Mouse (Mus musculus) liver, embryonic 12.5 days (tissue): ENCODE measurements around the gene 9130023H24Rik. TPM values are rescaled to one million over a fixed set of nuclear protein-coding genes. Genes with fewer than 3 reads are reported as not detected.

Experiments
- ATAC-seq: fragments of 200-750 bp; cut with Nextera tagmentation; 2 replicates; pipeline ENCODE4 v1.8.0; 2017; ENCODE audit warnings: moderate number of reproducible peaks, mild to moderate bottlenecking, moderate library complexity
- H3K27ac ChIP-seq: fragments of 300-500 bp; sonication (generic); 2 replicates; pipeline ENCODE4 v1.5.1; 2016; ENCODE audit warnings: mild to moderate bottlenecking
- H3K27me3 ChIP-seq: fragments of 300-500 bp; sonication (generic); replicated peaks from 2 replicates; pipeline ENCODE4 v1.6.1; 2016; ENCODE audit warnings: mild to moderate bottlenecking, moderate library complexity
- H3K36me3 ChIP-seq: fragments of 300-500 bp; sonication (generic); 2 replicates; pipeline ENCODE4 v1.6.1; 2016; ENCODE audit warnings: mild to moderate bottlenecking, moderate library complexity
- H3K4me1 ChIP-seq: fragments of 300-500 bp; sonication (generic); 2 replicates; pipeline ENCODE4 v1.6.1; 2016
- H3K4me2 ChIP-seq: fragments of 300-500 bp; sonication (generic); 2 replicates; pipeline ENCODE4 v1.6.1; 2016; ENCODE audit warnings: mild to moderate bottlenecking, moderate library complexity
- H3K4me3 ChIP-seq: fragments of 300-500 bp; sonication (generic); 2 replicates; pipeline ENCODE4 v1.5.1; 2016; ENCODE audit warnings: mild to moderate bottlenecking, moderate library complexity
- H3K9ac ChIP-seq: fragments of 300-500 bp; sonication (generic); 2 replicates; pipeline ENCODE4 v1.6.1; 2016; ENCODE audit warnings: mild to moderate bottlenecking, moderate library complexity
- H3K9me3 ChIP-seq: fragments of 300-500 bp; sonication (generic); replicated peaks from 2 replicates; pipeline ENCODE4 v1.6.1; 2016; ENCODE audit warnings: mild to moderate bottlenecking, moderate library complexity
- WGBS: fragments of 180-500 bp; shearing (Covaris S2); methylation state at CpG from one replicate; pipeline ENCODE4 v1.1.7; 2016; ENCODE audit not compliant: insufficient replicate concordance; 5-methylcytosine and 5-hydroxymethylcytosine counted together
- polyA plus RNA-seq: library from polyadenylated mRNA; unstranded; fragments of >200 nt; fragmentation: Nextera tagmentation; extraction: Ambion mirVana; gene quantifications from 2 replicates; pipeline ENCODE4 v1.2.1, GENCODE M21; 2016

Gene 9130023H24Rik
- polyA plus RNA-seq, 1 experiment from 2014 or later, result 3.1 TPM

DNA sequence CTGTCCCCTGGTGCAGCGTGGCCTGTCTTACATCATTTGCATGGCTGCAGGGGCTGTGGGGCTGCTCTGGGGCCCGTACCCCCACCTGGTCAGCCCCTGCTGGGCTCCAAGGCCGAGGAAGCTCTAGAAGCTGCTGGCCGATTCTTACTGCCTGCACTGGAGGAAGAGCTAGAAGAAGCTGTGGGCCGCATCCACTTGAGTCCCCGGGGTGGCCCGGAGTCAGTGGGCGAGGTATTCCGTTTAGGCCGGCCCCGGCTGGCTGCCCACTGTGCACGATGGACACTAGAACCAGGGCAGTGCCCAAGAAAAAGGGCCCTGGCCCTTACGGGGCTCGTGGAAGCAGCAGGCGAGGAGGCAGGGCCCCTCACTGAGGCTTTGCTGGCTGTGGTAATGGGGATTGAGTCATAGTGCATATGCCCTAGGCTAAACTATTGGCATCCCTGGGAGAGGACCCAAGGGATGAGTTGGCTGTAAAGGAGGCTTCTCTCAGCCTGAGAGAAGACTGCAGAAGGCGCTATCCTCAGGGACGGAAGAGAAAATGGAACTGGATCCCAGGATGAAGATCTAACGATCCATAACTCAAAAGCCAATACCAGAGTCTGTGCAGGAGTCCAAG is 6.7 kb upstream of the 9130023H24Rik start:
- 85% methylated on average over 18 of the region's 18 CpGs for WGBS
- no peak overlapping the region for H3K4me3 ChIP-seq
- H3K27ac ChIP-seq, result no peak overlapping the region
- peaks cover 53% of the 10 kb centered on the region for H3K36me3 ChIP-seq
- ATAC-seq, result no peak
- H3K4me2 ChIP-seq, result no peak overlapping the region
- no peaks in the 10 kb centered on the region for H3K9me3 ChIP-seq
- peaks cover 33% of the 10 kb centered on the region for H3K4me1 ChIP-seq
- H3K9ac ChIP-seq, result no peak overlapping the region
- peaks cover 18% of the 10 kb centered on the region; the same call in 1 of the 2 replicates for H3K27me3 ChIP-seq

DNA sequence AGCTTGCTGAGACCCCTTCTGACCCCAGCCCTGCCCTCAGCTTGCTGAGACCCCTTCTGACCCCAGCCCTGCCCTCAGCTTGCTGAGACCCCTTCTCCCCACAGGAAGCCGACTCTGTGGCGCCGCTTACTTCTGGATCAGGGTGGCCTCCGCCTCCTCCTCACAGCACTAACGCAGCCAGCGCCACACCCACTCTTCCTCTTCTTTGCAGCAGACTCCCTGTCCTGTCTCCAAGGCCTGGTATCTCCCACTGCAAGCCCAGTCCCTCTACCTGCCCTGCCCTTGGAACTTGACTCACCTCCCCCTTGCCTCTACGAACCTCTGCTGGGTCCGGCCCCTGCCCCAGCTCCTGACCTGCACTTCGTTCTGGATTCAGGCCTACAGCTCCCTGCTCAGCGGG is 6.1 kb upstream of the 9130023H24Rik start:
- Histone ChIP-seq H3K9me3 (no peaks in the 10 kb centered on the region), H3K27ac (no peak overlapping the region), H3K9ac (no peak overlapping the region), H3K4me3 (no peak overlapping the region), H3K4me2 (no peak overlapping the region), H3K4me1 (peaks cover 39% of the 10 kb centered on the region), H3K36me3 (peaks cover 54% of the 10 kb centered on the region), H3K27me3 (peaks cover 15% of the 10 kb centered on the region; the same call in 1 of the 2 replicates)
- no peak for ATAC-seq
- 80% methylated on average over 10 of the region's 10 CpGs for WGBS

DNA sequence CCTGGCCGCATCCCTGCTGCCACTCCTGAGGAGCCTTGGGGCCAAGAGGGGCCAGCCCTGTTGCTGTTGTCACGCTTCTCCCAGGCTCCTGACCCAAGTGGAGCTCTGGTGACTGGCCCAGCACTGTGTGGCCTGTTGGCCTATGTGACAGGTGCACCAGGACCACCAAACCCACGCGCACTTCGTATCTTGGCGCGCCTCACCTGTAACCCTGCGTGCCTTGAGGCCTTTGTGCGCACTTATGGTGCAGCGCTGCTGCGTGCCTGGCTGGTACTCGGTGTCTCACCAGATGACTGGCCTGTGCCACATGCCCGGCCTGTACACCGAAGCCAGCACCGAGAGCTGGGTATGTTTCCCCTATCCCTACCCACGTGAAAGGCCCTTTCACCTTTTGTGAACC is 4.5 kb upstream of the 9130023H24Rik start:
- H3K36me3 ChIP-seq, result peaks cover 54% of the 10 kb centered on the region
- no peak overlapping the region for H3K9ac ChIP-seq
- no peak overlapping the region for H3K4me3 ChIP-seq
- 89% methylated on average over 16 of the region's 16 CpGs for WGBS
- H3K27me3 ChIP-seq, result peaks cover 8% of the 10 kb centered on the region; the same call in 1 of the 2 replicates
- peaks cover 40% of the 10 kb centered on the region for H3K4me1 ChIP-seq
- ATAC-seq, result no peak
- no peak overlapping the region for H3K4me2 ChIP-seq
- H3K9me3 ChIP-seq, result no peaks in the 10 kb centered on the region
- no peak overlapping the region for H3K27ac ChIP-seq

DNA sequence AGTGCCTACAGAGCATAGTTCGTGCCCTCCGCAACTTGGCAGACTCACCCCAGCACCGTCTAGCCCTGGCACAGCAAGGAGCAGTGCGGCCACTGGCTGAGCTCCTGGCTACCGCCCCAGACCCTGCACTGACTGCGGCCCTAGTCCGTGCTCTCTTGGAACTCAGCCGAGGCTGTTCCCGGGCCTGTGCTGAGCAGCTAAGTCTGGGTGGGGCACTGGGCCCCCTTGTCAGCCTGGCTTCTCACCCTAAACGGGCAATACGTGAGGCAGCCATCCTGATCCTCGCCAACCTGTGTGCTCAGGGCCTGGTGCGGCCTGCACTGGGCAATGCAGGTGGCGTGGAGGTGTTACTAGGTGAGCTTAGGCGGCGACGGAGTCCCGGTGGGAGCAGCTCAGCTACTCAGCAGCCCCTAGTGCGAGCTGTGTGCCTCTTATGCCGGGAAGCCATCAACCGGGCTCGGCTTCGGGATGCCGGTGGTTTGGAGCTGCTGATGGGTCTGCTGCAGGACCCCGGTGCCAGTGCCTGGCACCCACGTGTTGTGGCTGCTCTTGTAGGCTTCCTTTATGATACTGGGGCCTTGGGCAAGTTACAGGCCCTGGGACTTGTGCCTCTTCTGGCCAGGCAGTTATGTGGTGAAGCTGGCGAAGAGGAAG is 2.4 kb upstream of the 9130023H24Rik start:
- Histone ChIP-seq H3K36me3 (peaks cover 61% of the 10 kb centered on the region), H3K27me3 (no peaks in the 10 kb centered on the region), H3K4me1 (peaks cover 33% of the 10 kb centered on the region), H3K4me3 (no peak overlapping the region), H3K9ac (peak overlapping the region; percentile 60; the same call in 1 of the 2 replicates), H3K9me3 (no peaks in the 10 kb centered on the region), H3K4me2 (no peak overlapping the region), H3K27ac (0 out of 2 replicates have a peak overlapping the region, but pooled peaks have one; percentile 1)
- WGBS, result 91% methylated on average over 27 of the region's 27 CpGs
- ATAC-seq, result no peak

DNA sequence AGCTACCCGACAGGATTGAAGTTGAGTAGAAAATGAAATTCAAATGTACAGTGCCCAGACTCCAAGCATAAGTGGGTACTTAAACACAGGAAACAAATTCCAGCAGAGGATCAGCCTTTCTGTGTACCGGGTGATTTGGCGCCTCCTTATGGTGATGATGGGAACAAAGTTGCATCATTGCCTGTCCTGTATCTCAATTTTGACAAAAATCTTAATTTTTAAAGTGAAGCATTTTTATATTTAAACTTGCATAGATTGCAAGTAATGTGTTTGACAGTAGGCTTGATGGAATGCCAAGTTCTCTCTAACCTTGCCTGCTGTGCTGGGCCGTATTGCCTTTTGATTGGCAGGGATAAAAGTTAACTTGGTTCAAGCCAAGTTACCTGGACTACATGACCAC is 1.2 kb upstream of the 9130023H24Rik start:
- peaks cover 48% of the 10 kb centered on the region for H3K36me3 ChIP-seq
- peak overlapping the region; percentile 87 for H3K4me2 ChIP-seq
- ATAC-seq, result no peak
- peak overlapping the region; percentile 60 for H3K9ac ChIP-seq
- peaks cover 33% of the 10 kb centered on the region for H3K4me1 ChIP-seq
- H3K27me3 ChIP-seq, result no peaks in the 10 kb centered on the region
- peak overlapping the region; percentile 99 for H3K27ac ChIP-seq
- H3K9me3 ChIP-seq, result no peaks in the 10 kb centered on the region
- WGBS, result 25% methylated on average over 4 of the region's 4 CpGs
- peak overlapping the region; percentile 81 for H3K4me3 ChIP-seq

- 0% methylated on average over 25 of the region's 25 CpGs for WGBS
- Histone ChIP-seq H3K27me3 (no peaks in the 10 kb centered on the region), H3K9ac (peak overlapping the region; percentile 88), H3K4me1 (peaks cover 33% of the 10 kb centered on the region), H3K4me2 (peak overlapping the region; percentile 87), H3K4me3 (peak overlapping the region; percentile 81), H3K27ac (peak overlapping the region; percentile 99), H3K36me3 (peaks cover 38% of the 10 kb centered on the region), H3K9me3 (no peaks in the 10 kb centered on the region)
- no peak for ATAC-seq
These were observed 271 bp downstream of the 9130023H24Rik start for GRCm38 (mm10) chr7:128237593-128237926.

GRCm38 (mm10) chr7:128236856-128237592 is 807 bp downstream of the 9130023H24Rik start, which contains the start of gene Armc5:
Armc5 (plus strand) TSS chr7:128237342.
- ATAC-seq, result peak; percentile 19
- Histone ChIP-seq H3K4me1 (peaks cover 33% of the 10 kb centered on the region), H3K36me3 (peaks cover 33% of the 10 kb centered on the region), H3K9me3 (no peaks in the 10 kb centered on the region), H3K4me3 (peak within 1 kb of the TSS; percentile 81), H3K4me2 (peak within 1 kb of the TSS; percentile 87), H3K9ac (peak within 1 kb of the TSS; percentile 88), H3K27ac (peak within 1 kb of the TSS; percentile 99), H3K27me3 (no peaks in the 10 kb centered on the region)
- 23% methylated on average over 37 of the region's 37 CpGs for WGBS

GRCm38 (mm10) chr7:128236426-128236825 is 1.4 kb downstream of the 9130023H24Rik start:
- ATAC-seq, result no peak
- peak overlapping the region; percentile 99 for H3K27ac ChIP-seq
- H3K36me3 ChIP-seq, result peaks cover 27% of the 10 kb centered on the region
- H3K9ac ChIP-seq, result peak overlapping the region; percentile 88; the same call in 1 of the 2 replicates
- H3K4me1 ChIP-seq, result peaks cover 33% of the 10 kb centered on the region
- peaks cover 5% of the 10 kb centered on the region; the same call in 1 of the 2 replicates for H3K27me3 ChIP-seq
- 88% methylated on average over 13 of the region's 13 CpGs for WGBS
- no peaks in the 10 kb centered on the region for H3K9me3 ChIP-seq
- peak overlapping the region; percentile 87 for H3K4me2 ChIP-seq
- peak overlapping the region; percentile 81 for H3K4me3 ChIP-seq

GRCm38 (mm10) chr7:128235481-128235880 is 2.4 kb downstream of the 9130023H24Rik start:
- H3K4me2 ChIP-seq, result no peak overlapping the region
- peaks cover 28% of the 10 kb centered on the region for H3K4me1 ChIP-seq
- 82% methylated on average over 1 of the region's 1 CpGs for WGBS
- peaks cover 9% of the 10 kb centered on the region; the same call in 1 of the 2 replicates for H3K27me3 ChIP-seq
- ATAC-seq, result no peak
- H3K9ac ChIP-seq, result no peak overlapping the region
- peaks cover 17% of the 10 kb centered on the region for H3K36me3 ChIP-seq
- no peak overlapping the region for H3K27ac ChIP-seq
- H3K4me3 ChIP-seq, result no peak overlapping the region
- H3K9me3 ChIP-seq, result no peaks in the 10 kb centered on the region

- ATAC-seq, result no peak
- Histone ChIP-seq H3K9ac (no peak overlapping the region), H3K27me3 (peaks cover 9% of the 10 kb centered on the region; the same call in 1 of the 2 replicates), H3K4me3 (no peak overlapping the region), H3K4me2 (no peak overlapping the region), H3K4me1 (peaks cover 21% of the 10 kb centered on the region), H3K9me3 (no peaks in the 10 kb centered on the region), H3K27ac (no peak overlapping the region), H3K36me3 (peaks cover 10% of the 10 kb centered on the region)
- WGBS, result 58% methylated on average over 2 of the region's 2 CpGs
These were observed 3.0 kb downstream of the 9130023H24Rik start for GRCm38 (mm10) chr7:128234796-128235195.

DNA sequence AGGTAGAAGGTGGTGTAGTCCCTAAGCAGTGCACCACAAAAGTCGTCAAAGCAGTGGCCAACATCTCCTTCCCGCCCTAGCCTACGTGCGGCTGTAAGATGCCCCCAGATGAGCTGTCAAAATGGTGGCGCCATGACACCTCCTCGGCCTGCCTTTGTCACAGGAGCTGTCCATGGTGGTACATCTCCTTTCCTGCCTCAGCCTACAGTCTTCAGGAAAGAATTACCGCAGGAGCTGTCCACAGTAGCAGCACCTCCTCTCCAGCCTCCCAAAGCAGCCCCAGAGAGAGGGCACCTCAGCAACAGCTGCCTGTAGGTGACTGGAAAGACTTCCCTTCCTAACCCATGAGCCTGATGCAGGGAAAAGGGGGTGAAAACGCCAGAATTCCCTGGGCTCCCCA is 6.1 kb downstream of the 9130023H24Rik start:
- WGBS, result 27% methylated on average over 8 of the region's 8 CpGs
- H3K36me3 ChIP-seq, result peaks cover 7% of the 10 kb centered on the region
- H3K4me2 ChIP-seq, result no peak overlapping the region
- no peak overlapping the region for H3K9ac ChIP-seq
- no peak overlapping the region for H3K27ac ChIP-seq
- no peaks in the 10 kb centered on the region for H3K9me3 ChIP-seq
- H3K4me3 ChIP-seq, result no peak overlapping the region
- peaks cover 9% of the 10 kb centered on the region; the same call in 1 of the 2 replicates for H3K27me3 ChIP-seq
- peaks cover 4% of the 10 kb centered on the region for H3K4me1 ChIP-seq
- no peak for ATAC-seq

- H3K4me2 ChIP-seq, result no peak overlapping the region
- no peaks in the 10 kb centered on the region for H3K9me3 ChIP-seq
- no peaks in the 10 kb centered on the region for H3K27me3 ChIP-seq
- 64% methylated on average over 3 of the region's 3 CpGs for WGBS
- ATAC-seq, result no peak
- H3K36me3 ChIP-seq, result no peaks in the 10 kb centered on the region
- no peak overlapping the region for H3K9ac ChIP-seq
- H3K27ac ChIP-seq, result no peak overlapping the region
- H3K4me1 ChIP-seq, result no peaks in the 10 kb centered on the region
- H3K4me3 ChIP-seq, result no peak overlapping the region
These were observed 16.9 kb downstream of the 9130023H24Rik start for GRCm38 (mm10) chr7:128220936-128221335.
